Mouse (Mus musculus) forelimb bud, embryonic 11.5 days (tissue): ENCODE data around the gene Gucd1.
"Not testable (repeated sequence)": the region's sequence is repeated elsewhere in the genome, so short reads cannot be mapped to it uniquely, and the experiment has no call there.

Experiments used
- DNase-seq: peaks from one replicate; pipeline ENCODE4 v3.0.0-alpha.2; 2012; ENCODE audit warnings: low read depth, low spot score

Gene Gucd1

GRCm38 (mm10) chr10:75517758-75518143 is at the start of gene Gucd1:
Gucd1 (minus strand) TSS chr10:75517972.
- peak; percentile 96 for DNase-seq

DNA sequence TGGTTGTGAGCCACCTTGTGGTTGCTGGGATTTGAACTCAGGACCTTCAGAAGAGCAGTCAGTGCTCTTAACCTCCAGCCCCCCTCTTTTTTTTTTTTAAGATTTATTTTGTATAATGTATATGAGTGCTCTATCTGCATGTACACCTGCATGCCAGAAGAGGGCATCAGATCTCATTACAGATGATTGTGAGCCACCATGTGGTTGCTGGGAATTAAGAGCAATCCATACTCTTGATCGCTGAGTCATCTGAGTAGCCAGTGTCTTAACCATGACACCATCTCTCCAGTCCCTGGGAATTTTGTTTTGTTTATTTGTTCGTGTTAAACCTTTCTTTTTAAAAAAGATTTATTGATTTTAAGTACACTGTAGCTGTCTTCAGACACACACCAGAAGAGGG is 49.0 kb upstream of the Gucd1 start:
- not testable (repeated sequence) for DNase-seq

DNA sequence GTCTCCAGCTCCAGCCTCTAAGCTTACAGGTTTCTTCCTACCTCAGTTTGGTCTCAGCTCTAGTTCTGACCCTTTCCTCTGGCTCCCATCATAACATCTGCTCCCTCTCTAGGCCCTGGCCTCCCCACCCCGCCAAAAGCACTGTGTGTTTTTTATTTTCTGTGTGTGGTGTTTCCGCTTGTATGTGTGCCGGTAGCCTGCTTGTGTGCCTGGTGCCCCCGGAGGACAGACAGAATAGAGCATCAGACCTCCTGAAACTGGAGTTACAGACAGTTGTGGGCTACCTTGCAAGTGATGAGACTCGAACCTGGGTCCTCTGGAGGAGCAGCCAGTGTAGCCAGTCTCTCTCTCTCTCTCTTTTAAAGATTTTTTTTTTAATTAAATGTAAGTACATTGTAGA is 48.5 kb upstream of the Gucd1 start:
- no peak for DNase-seq

DNA sequence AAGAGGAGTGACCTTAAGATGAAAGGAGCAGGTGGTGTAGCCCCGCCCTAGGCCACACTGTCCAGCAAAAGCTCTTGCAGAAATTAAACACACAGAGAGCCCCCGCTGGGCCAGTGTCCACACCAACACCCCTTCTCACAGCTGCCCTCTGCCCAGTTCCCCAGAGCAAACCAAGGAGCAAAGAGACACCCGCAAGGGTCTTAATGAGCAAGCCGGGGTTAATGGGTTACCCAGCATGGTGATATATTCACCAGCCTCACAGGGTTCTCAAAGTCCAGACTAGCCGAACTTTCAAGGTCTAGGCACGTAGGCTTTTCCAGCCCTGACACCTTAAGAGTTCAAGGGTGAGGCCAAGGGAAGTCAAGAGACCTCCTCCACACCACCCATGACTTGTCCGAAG is 48.1 kb upstream of the Gucd1 start:
- DNase-seq = no peak

DNA sequence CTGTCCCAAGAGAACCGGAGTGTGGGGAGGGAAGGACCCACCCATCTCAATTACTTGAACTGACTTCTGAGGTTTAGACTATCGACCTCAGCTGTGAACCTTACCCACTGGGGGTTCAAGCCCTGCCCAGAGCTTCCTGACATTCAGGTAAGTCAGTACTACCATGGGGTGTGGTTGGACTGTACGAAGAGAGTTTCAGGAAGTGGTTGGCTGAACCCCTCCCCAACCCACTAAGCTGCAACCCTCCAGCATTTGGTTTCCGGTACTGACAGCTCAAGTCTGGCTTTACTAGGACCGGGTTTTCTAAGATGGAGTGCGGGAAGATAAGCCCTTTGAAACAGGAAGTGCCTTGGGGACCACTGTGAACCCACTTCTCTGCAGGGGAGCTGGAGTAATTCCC is 47.7 kb upstream of the Gucd1 start:
- DNase-seq = no peak

DNA sequence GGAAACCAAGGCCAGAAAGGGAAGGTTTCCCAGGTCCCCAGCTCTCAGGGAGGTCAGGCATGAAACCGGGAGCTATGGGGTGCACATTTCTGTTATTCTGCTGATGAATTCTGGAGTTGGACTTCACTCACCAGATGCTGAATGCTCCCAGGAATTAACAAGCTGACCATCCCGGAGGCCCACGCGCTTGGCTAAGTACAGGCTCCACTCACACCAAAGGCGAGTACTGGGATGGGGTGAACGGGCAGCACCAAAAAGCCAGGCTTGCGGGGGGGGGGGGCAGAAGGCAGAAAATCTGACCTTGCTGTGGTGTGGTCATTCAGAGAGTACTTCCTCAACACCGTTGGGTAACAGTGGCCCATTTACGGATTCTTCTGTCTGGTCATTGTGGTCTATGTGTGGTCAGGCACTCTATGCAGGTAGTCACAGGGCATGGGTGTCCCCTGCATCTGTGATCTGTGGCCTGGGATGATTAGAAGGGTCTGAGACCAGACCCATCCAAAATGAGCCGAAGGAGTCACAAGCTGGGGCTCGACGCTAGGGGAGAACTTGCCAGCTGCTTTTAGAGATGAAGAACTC is 47.0 kb upstream of the Gucd1 start:
- no peak for DNase-seq

DNA sequence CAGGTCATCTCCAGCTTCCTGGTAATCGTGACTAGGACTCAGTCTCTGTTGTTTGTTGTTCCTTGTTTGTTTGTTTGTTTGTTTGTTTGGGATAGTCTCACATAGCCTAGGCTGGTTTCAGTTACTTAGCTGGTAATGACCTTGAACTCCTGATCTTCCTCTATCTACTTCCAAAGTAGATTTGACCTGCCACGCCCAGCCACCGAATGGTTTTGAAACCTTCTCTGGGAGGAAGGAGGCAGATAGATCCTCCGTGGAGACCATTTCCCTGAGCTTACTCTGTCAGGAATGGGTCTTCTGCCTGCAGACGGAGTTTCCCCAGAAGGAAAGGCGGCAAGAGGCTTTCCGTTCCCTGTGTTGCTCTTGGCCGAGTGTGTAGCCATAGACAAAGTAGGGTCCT is 44.8 kb upstream of the Gucd1 start:
- no peak for DNase-seq

GRCm38 (mm10) chr10:75561071-75561654 is 43.4 kb upstream of the Gucd1 start, which contains the start of gene Ggt1:
Ggt1 (plus strand) TSS chr10:75561604.
- DNase-seq = no peak

- DNase-seq = no peak
These were observed 42.8 kb upstream of the Gucd1 start for GRCm38 (mm10) chr10:75560549-75560899.

DNA sequence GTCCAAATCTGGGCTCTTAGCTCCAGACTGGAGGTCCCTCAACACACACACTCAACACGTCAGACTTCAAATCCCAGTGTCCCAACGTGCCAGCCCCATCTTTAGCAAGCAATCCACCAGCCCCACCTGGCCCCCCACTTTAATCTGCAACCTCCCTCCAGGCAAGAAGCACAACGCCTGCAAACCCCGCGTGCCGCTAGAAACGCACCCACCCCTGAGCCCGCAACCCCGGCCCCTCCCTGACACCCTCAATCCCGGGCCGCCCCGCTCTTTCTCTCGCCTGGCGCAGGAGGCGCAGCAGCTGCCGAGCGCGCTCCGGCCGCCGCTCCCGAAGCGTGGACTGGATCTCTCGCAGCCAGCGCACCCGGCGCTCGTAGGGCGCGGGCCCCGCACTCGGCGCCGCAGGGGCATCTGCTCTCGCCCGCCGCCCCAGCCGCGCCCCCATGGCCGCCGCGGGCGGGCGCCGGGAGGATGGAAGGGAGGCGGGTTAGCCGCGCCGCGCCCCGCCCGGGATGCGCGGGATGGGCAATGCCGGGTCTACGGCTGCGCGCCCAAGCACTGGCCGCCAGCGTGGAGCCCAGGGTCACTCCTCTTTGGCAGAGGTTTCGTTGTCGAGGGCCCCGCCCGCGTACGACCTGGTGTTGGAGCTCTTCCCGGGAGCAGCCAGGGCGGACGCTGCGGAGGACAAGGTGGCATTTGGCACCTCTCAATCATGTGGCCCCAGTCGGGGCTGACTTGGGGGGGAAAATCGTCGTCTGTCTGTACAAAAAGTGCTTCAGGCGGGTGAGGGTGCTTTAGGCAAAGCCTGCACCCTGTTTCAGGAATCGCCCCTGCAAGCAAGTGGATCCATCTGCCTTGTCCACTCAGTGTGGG is 42.1 kb upstream of the Gucd1 start, which contains the start of gene Lrrc75b:
Gene Lrrc75b (minus strand): TSS at position 655 of the 873 bp plus-strand sequence.
- no peak for DNase-seq

DNA sequence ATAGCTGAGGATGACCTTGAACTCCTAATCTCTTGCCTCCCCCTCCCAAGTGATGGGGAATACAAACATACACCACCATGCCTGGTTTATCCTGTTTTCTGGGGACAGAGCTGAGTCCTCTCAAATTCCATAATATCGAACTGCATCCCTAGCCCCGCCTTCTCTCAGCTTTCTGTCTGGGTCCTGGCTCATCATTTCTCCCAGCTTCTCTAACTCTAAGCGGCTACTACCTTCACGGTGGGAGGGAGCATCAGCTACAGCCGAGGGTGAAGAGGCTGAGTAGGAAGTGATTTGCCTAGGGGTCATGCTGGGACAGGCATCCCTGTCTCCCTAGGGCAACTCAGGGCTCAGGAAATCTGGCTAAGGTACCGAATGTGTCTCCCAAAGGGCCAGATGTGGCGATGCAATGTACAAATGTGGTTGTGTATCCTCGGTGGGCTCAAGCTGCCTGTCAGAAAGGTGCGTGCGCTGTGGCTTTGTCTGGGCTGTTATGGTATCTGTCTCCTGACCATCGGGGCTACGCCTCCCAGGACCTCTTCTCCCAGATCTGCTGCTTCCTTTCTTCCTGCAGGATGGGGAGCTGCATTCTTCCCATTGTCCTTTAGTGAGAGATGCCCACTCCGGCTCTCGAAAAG is 41.4 kb upstream of the Gucd1 start:
- no peak for DNase-seq

GRCm38 (mm10) chr10:75558515-75558914 is 40.7 kb upstream of the Gucd1 start:
- DNase-seq = no peak

DNA sequence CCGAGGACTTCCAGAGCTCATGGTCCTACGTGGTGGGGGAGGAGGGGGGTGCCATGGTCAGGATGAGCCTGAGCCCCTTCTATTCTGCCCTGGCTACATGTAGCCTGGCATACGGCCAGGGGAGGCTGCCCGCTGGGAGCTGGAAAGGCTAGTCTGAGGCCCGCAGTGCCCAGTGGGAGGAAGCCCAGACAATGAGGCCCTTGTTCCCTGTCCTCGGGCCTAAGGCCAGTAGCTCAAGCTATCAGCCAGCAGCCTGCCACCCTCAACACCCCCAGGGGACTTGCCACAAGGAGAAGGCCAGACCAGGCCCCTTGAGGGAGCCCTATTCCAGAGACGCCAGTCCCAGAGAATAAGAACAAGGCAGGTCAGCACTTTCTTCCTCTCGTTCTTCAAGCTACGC is 38.3 kb upstream of the Gucd1 start:
- DNase-seq = no peak

DNA sequence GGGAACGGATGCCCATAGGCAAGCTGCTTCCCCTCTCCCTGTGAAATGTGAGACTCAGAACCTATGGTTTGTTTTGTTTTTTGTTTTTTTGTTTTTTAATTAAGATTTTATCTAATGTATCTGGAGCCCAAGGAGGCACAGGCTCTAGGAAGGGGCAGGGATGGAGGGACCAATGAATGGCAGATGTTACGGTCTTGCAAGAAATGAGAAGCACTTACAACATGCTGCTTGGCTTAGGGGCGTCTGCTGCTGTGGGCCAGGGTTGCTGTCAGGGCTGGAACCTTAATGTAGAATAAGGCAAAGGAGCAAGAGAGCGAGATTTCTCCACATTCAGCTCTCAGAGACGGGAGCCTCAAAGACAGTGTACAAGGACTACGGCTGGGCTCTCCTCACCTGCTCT is 37.8 kb upstream of the Gucd1 start:
- no peak for DNase-seq

- DNase-seq = no peak
These were observed 36.3 kb upstream of the Gucd1 start for GRCm38 (mm10) chr10:75554090-75554489.

GRCm38 (mm10) chr10:75552701-75553450 is 35.1 kb upstream of the Gucd1 start:
- no peak for DNase-seq

DNA sequence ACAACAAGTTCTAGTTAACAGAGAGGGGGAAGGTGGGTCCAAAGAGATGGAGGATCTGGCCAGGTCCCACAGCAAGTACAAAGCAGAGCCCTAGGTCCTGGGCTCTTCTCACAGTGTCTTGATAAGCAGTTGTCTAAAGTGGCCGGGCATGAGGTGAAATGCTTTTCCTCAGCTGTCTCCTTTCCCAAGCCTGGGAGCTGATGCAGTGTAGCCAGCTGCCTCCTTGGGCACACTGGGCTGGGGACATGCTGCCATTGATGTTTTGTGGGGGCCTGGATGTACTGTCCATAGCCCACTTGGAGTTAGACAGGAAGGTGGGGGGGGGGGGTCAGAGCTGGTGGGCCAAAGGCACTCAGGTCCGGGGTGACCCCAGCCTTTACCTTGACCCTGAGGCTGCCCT is 34.3 kb upstream of the Gucd1 start:
- no peak for DNase-seq

DNA sequence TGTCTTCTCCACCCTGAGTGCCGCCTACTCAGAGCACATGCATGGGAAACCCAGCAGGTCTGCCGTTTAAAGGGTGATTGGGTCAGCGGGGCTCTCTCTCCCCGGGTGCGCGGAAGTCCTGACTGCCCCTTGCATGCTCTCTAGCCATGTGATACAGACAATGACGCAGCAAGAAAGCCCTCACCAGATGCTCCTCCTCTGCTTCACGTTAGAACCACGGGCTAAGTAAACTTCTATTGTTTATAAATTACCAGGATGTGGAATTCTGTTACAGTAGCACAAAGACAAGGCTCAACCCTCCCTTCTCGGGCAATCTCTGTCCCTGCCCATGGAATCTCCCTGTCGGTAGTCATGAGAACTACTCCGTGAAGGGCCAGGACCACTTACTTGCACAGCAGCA is 33.4 kb upstream of the Gucd1 start:
- no peak for DNase-seq

DNA sequence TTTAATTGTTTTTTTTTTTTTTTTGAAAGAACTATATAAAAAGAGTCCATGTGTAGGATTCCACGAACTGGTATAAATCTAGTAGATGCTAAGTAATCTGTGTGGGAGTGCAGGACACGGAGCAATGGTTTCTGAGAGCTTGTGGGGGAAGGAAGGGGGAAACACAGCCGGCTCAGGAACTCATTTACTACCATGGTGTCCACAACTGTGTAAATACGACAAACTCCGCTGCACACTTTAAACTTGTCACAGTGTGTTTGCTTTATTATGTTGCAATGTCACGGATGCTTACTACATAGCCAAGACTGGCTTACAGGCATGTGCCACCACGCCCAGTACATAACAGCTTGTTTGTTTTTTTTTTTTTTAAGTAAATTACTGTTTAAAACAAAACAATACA is 32.1 kb upstream of the Gucd1 start:
- no peak for DNase-seq

GRCm38 (mm10) chr10:75548486-75548885 is 30.7 kb upstream of the Gucd1 start:
- peak; percentile 70 for DNase-seq

DNA sequence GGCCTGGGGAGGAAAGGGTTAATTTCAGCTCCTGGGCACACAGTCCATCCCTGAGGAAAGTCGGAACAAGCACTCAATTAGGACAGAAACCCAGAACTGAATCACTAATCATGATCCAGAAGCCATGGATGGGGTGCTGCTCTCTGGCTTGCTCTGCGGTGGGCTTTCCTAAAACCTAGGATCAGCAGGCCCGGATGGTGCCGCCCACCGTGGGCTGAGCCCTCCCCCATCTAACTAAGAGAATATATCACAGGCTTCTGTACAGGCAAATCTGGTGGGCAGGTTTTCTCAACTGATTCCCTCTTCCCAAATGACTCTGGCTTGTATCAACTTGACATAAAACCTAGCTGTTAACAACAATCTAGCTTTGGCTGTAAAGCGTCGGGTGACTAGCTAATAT is 30.1 kb upstream of the Gucd1 start:
- peak; percentile 29 for DNase-seq

- DNase-seq = no peak
These were observed 18.4 kb upstream of the Gucd1 start for GRCm38 (mm10) chr10:75536123-75536522.
